Mouse (Mus musculus): ENCODE results near the gene Haghl. TPM values are rescaled to one million over a fixed set of nuclear protein-coding genes. Genes with fewer than 3 reads are reported as not detected.
A peak's percentile ranks its signal among the peaks of the same experiment; 100 is the strongest.

The Haghl gene
- polyA plus RNA-seq, 1 experiment from 2014 or later = 108 TPM

DNA sequence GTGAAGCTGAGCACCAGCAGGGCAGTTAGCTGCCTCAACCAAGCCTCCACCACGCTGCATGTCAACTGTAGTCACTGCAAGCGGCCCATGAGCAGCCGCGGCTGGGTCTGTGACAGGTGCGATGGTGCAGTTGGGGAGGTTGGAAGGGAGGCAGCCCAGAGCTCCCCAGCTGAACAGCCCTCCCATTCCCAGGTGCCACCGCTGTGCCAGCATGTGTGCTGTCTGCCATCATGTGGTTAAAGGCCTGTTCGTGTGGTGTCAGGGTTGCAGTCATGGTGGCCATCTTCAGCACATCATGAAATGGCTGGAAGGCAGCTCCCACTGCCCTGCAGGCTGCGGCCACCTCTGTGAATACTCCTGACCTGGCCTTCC is 42.7 kb upstream of the Haghl start:
- H3K4me3 ChIP-seq = peak overlapping the region; percentile 67
- no peak for ATAC-seq
- no peaks in the 10 kb centered on the region for H3K27me3 ChIP-seq
- peaks cover 75% of the 10 kb centered on the region for H3K4me1 ChIP-seq
- H3K4me2 ChIP-seq = peak overlapping the region; percentile 98
- WGBS = 87% methylated on average over 8 of the region's 8 CpGs
- H3K9ac ChIP-seq = peak overlapping the region; percentile 89; the same call in 1 of the 2 replicates
- no peaks in the 10 kb centered on the region for H3K9me3 ChIP-seq (replicated peaks)
- H3K36me3 ChIP-seq (ENCODE audit: poor library complexity, severe bottlenecking) = peaks cover 49% of the 10 kb centered on the region
- 0 out of 2 replicates have a peak overlapping the region, but pooled peaks have one; percentile 92 for H3K27ac ChIP-seq

- no peaks in the 10 kb centered on the region for H3K27me3 ChIP-seq
- H3K4me1 ChIP-seq = peaks cover 75% of the 10 kb centered on the region
- H3K9me3 ChIP-seq (replicated peaks) = no peaks in the 10 kb centered on the region
- H3K27ac ChIP-seq = no peak overlapping the region
- WGBS = 94% methylated on average over 22 of the region's 22 CpGs
- peak overlapping the region; percentile 67; the same call in 1 of the 2 replicates for H3K4me3 ChIP-seq
- peaks cover 49% of the 10 kb centered on the region for H3K36me3 ChIP-seq (ENCODE audit: poor library complexity, severe bottlenecking)
- H3K9ac ChIP-seq = 0 out of 2 replicates have a peak overlapping the region, but pooled peaks have one; percentile 89
- no peak overlapping the region; the same call in 1 of the 2 replicates for H3K4me2 ChIP-seq
- ATAC-seq = no peak
These were observed 42.2 kb upstream of the Haghl start for GRCm38 (mm10) chr17:25827546-25828222.

- no peak overlapping the region for H3K4me3 ChIP-seq
- 93% methylated on average over 13 of the region's 13 CpGs for WGBS
- ATAC-seq = no peak
- no peaks in the 10 kb centered on the region for H3K9me3 ChIP-seq (replicated peaks)
- no peaks in the 10 kb centered on the region for H3K27me3 ChIP-seq
- peaks cover 73% of the 10 kb centered on the region for H3K4me1 ChIP-seq
- no peak overlapping the region for H3K4me2 ChIP-seq
- H3K27ac ChIP-seq = no peak overlapping the region
- H3K36me3 ChIP-seq (ENCODE audit: poor library complexity, severe bottlenecking) = peaks cover 49% of the 10 kb centered on the region
- H3K9ac ChIP-seq = no peak overlapping the region
These were observed 41.5 kb upstream of the Haghl start for GRCm38 (mm10) chr17:25827011-25827410.

DNA sequence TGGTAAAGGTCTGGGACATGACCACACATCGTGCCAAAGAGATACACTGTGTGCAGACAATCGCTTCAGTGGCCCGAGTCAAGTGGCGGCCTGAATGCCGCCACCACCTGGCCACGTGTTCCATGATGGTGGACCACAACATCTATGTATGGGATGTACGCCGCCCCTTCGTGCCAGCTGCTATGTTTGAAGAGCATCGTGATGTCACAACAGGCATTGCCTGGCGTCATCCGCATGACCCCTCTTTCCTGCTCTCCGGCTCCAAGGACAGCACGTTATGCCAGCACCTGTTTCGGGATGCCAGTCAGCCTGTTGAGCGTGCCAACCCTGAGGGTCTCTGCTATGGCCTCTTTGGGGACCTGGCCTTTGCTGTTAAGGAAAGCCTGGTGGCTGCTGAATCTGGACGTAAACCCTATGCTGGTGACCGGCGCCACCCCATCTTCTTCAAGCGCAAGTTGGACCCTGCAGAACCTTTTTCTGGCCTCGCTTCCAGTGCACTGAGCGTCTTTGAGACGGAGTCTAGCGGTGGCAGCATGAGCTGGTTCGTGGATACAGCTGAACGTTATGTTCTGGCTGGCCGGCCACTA is 40.6 kb upstream of the Haghl start:
- no peak overlapping the region for H3K27ac ChIP-seq
- WGBS = 97% methylated on average over 27 of the region's 27 CpGs
- no peak for ATAC-seq
- no peak overlapping the region for H3K4me3 ChIP-seq
- H3K9ac ChIP-seq = no peak overlapping the region
- peak overlapping the region; percentile 12; the same call in 1 of the 2 replicates for H3K4me2 ChIP-seq
- no peaks in the 10 kb centered on the region for H3K9me3 ChIP-seq (replicated peaks)
- H3K4me1 ChIP-seq = peaks cover 63% of the 10 kb centered on the region
- no peaks in the 10 kb centered on the region for H3K27me3 ChIP-seq
- H3K36me3 ChIP-seq (ENCODE audit: poor library complexity, severe bottlenecking) = peaks cover 41% of the 10 kb centered on the region

GRCm38 (mm10) chr17:25825311-25825710 is 39.8 kb upstream of the Haghl start:
- peaks cover 56% of the 10 kb centered on the region for H3K4me1 ChIP-seq
- H3K4me3 ChIP-seq = 0 out of 2 replicates have a peak overlapping the region, but pooled peaks have one; percentile 62
- ATAC-seq = no peak
- H3K9ac ChIP-seq = no peak overlapping the region
- 85% methylated on average over 6 of the region's 6 CpGs for WGBS
- H3K27me3 ChIP-seq = peaks cover 3% of the 10 kb centered on the region
- peak overlapping the region; percentile 98 for H3K4me2 ChIP-seq
- no peaks in the 10 kb centered on the region for H3K9me3 ChIP-seq (replicated peaks)
- H3K27ac ChIP-seq = no peak overlapping the region
- peaks cover 35% of the 10 kb centered on the region for H3K36me3 ChIP-seq (ENCODE audit: poor library complexity, severe bottlenecking)

DNA sequence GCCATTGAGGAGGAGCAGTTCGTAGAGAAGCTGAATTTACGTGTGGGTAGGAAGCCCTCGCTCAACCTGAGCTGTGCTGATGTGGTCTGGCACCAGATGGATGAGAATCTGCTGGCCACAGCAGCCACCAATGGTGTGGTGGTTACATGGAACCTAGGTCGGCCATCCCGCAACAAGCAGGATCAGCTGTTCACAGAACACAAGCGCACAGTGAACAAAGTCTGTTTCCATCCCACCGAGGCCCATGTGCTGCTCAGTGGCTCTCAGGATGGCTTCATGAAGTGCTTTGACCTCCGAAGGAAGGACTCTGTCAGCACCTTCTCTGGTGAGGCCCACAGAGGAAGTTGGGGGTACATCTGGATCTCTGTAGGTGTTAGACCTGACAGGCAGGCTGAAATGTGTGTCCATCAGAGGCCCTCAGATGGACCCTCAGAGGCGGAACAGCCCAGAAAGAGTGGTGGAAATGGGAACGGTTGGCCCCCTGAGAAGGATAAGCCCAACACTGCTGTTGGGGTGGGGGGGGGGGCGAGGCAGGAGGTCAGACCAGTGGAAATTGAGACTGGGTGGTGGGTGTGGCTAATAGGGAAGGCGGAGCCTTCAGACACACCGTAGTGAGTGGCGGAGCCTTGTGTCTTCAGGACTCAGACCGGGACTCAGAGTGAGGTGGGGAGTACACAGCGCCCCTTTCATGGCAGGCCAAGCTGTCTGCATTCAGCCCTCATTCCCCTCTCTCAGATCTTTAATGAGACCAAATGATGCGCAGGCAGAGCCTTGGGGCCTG is 39.1 kb upstream of the Haghl start:
- no peak overlapping the region for H3K27ac ChIP-seq
- H3K4me3 ChIP-seq = peak overlapping the region; percentile 62
- WGBS = 77% methylated on average over 16 of the region's 17 CpGs
- no peaks in the 10 kb centered on the region for H3K9me3 ChIP-seq (replicated peaks)
- peaks cover 35% of the 10 kb centered on the region for H3K36me3 ChIP-seq (ENCODE audit: poor library complexity, severe bottlenecking)
- H3K4me1 ChIP-seq = peaks cover 48% of the 10 kb centered on the region
- H3K9ac ChIP-seq = peak overlapping the region; percentile 75
- peaks cover 10% of the 10 kb centered on the region for H3K27me3 ChIP-seq
- ATAC-seq = no peak
- peak overlapping the region; percentile 98 for H3K4me2 ChIP-seq

- peak; percentile 80 for ATAC-seq
- Histone ChIP-seq H3K9ac (peak within 1 kb of the TSS; percentile 75), H3K27ac (peak within 1 kb of the TSS; percentile 69), H3K4me1 (peaks cover 49% of the 10 kb centered on the region), H3K4me3 (peak within 1 kb of the TSS; percentile 62), H3K36me3 (ENCODE audit: poor library complexity, severe bottlenecking) (peaks cover 40% of the 10 kb centered on the region), H3K27me3 (peaks cover 21% of the 10 kb centered on the region), H3K9me3 (replicated peaks) (no peaks in the 10 kb centered on the region), H3K4me2 (peak within 1 kb of the TSS; percentile 98)
- 0% methylated on average over 18 of the region's 18 CpGs for WGBS
These were observed 38.0 kb upstream of the Haghl start, which contains the start of gene Wdr24 for GRCm38 (mm10) chr17:25823452-25823851. Gene Wdr24 (plus strand): TSS chr17:25823627.

- Histone ChIP-seq H3K27me3 (peaks cover 33% of the 10 kb centered on the region), H3K9ac (peak overlapping the region; percentile 35), H3K4me2 (peak overlapping the region; percentile 26; the same call in 1 of the 2 replicates), H3K36me3 (ENCODE audit: poor library complexity, severe bottlenecking) (peaks cover 37% of the 10 kb centered on the region), H3K27ac (no peak overlapping the region), H3K4me1 (peaks cover 10% of the 10 kb centered on the region), H3K4me3 (no peak overlapping the region; the same call in 1 of the 2 replicates), H3K9me3 (replicated peaks) (no peaks in the 10 kb centered on the region)
- 7% methylated on average over 46 of the region's 46 CpGs for WGBS
- ATAC-seq = 0 out of 2 replicates have a peak, but pooled peaks have one; percentile 3
These were observed 33.6 kb upstream of the Haghl start for GRCm38 (mm10) chr17:25818851-25819780.

DNA sequence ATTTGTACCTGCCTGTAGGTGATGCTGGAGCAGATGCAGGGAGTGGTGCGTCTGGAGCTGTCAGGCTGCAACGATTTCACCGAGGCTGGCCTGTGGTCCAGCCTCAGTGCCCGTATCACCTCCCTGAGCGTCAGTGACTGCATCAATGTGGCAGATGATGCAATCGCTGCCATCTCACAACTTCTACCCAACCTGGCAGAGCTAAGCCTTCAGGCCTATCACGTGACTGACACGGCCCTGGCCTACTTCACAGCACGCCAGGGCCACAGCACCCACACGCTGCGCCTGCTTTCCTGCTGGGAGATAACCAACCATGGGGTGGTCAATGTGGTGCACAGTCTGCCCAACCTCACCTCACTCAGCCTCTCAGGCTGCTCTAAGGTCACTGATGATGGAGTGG is 32.2 kb upstream of the Haghl start:
- Histone ChIP-seq H3K4me3 (no peak overlapping the region), H3K27ac (no peak overlapping the region), H3K36me3 (ENCODE audit: poor library complexity, severe bottlenecking) (peaks cover 37% of the 10 kb centered on the region), H3K9ac (no peak overlapping the region), H3K9me3 (replicated peaks) (no peaks in the 10 kb centered on the region), H3K4me1 (peaks cover 14% of the 10 kb centered on the region), H3K27me3 (peaks cover 33% of the 10 kb centered on the region), H3K4me2 (no peak overlapping the region)
- ATAC-seq = no peak
- WGBS = 86% methylated on average over 11 of the region's 11 CpGs

- Histone ChIP-seq H3K36me3 (ENCODE audit: poor library complexity, severe bottlenecking) (peaks cover 23% of the 10 kb centered on the region), H3K27me3 (peaks cover 15% of the 10 kb centered on the region), H3K9ac (peak overlapping the region; percentile 43), H3K9me3 (replicated peaks) (no peaks in the 10 kb centered on the region), H3K4me1 (peaks cover 31% of the 10 kb centered on the region), H3K4me2 (peak overlapping the region; percentile 43), H3K27ac (0 out of 2 replicates have a peak overlapping the region, but pooled peaks have one; percentile 14), H3K4me3 (peak overlapping the region; percentile 17)
- ATAC-seq = no peak
- 2% methylated on average over 20 of the region's 20 CpGs for WGBS
These were observed 28.0 kb upstream of the Haghl start for GRCm38 (mm10) chr17:25813471-25813870.

GRCm38 (mm10) chr17:25810890-25811289 is 25.4 kb upstream of the Haghl start:
- Histone ChIP-seq H3K4me3 (peak overlapping the region; percentile 70; the same call in 1 of the 2 replicates), H3K4me2 (peak overlapping the region; percentile 91), H3K36me3 (ENCODE audit: poor library complexity, severe bottlenecking) (no peaks in the 10 kb centered on the region), H3K9ac (peak overlapping the region; percentile 89; the same call in 1 of the 2 replicates), H3K27me3 (peaks cover 3% of the 10 kb centered on the region; the same call in 1 of the 2 replicates), H3K4me1 (peaks cover 39% of the 10 kb centered on the region), H3K27ac (no peak overlapping the region), H3K9me3 (replicated peaks) (no peaks in the 10 kb centered on the region)
- WGBS = 78% methylated on average over 4 of the region's 4 CpGs
- no peak for ATAC-seq
